Mouse (Mus musculus): Measurements from ENCODE around the gene Usp42. TPM values are rescaled to one million over a fixed set of nuclear protein-coding genes. Genes with fewer than 3 reads are reported as not detected.

The Usp42 gene
- polyA plus RNA-seq, 1 experiment from 2014 or later, result 21.7 TPM

DNA sequence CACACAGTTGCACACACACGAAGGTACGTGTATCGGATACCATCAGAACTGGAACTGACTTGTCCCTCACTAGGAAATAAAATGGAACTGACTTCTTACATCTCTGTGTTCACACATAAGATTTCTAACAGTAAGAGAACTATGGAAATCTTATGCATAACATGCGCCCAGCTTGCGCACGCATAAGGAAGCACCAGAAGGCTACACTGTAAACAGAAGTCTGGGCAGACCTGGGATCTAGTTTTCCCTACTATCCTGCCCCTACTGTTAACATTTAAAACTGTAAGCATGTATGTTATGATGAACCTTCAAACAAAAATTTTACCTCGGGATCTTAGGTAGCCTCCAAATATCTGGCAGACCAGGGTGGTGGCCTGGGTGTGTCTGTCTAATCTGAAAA is 10.1 kb downstream of the Usp42 start:
- H3K27me3 ChIP-seq (replicated peaks; ENCODE audit: control insufficient read depth, insufficient read depth, low read length), result no peaks in the 10 kb centered on the region
- no peaks in the 10 kb centered on the region for H3K4me1 ChIP-seq (ENCODE audit: control insufficient read depth, insufficient read depth, low read length)
- H3K9me3 ChIP-seq (replicated peaks; ENCODE audit: control insufficient read depth, low read length), result no peaks in the 10 kb centered on the region
- no peak for ATAC-seq
- DNase-seq (ENCODE audit: low spot score), result no peak
- H3K27ac ChIP-seq (ENCODE audit: low read depth, low read length), result no peak overlapping the region
- H3K9ac ChIP-seq (ENCODE audit: low read length), result no peak overlapping the region
- H3K4me3 ChIP-seq (ENCODE audit: low read depth, low read length), result no peak overlapping the region
- 96% methylated on average over 7 of the region's 7 CpGs for WGBS
- peaks cover 100% of the 10 kb centered on the region for H3K36me3 ChIP-seq (ENCODE audit: control insufficient read depth, insufficient read depth, low read length)
- no peak overlapping the region for H3K4me2 ChIP-seq (ENCODE audit: low read length)

DNA sequence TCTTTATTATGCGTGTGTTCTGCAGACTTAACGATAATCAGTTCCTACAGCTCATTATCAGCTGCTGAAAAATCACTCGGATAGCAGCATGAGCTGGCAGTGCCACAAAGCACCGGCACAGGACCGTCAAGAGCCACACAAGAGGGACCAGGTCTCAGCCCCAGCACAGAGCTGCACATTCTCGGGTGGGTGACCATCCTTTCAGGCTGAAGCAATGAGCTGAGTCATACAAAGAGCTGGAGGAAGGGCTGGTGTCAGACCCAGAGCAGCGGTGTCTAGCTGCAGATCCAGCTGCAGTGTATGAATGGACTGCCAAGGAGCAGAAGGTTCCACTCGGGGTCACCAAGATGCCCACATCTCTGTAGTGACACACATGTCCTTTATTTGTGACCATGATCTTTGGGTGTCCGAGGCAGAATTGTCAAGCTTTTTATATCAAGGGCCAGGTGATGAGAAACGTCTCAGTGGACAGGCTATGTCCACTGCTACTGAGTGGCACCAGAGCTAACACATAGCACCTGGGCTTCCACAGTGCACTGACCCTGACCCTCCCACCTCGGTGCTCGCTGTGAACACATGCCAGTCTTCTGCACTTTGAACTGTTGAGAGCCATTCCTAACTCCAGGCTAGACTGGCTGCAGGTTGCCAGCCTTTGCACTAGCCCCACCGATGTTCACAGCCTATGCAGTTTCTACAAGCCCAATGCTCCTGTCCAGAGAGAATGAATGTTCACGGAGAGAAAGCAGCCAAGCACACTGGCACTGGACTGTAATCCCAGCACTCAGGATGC is 19.9 kb downstream of the Usp42 start:
- H3K4me2 ChIP-seq (ENCODE audit: low read length), result no peak overlapping the region
- H3K27ac ChIP-seq (ENCODE audit: low read depth, low read length), result no peak overlapping the region
- no peak overlapping the region for H3K9ac ChIP-seq (ENCODE audit: low read length)
- no peak overlapping the region for H3K4me3 ChIP-seq (ENCODE audit: low read depth, low read length)
- DNase-seq (ENCODE audit: low spot score) (no peak), ATAC-seq (no peak)
- no peaks in the 10 kb centered on the region for H3K27me3 ChIP-seq (replicated peaks; ENCODE audit: control insufficient read depth, insufficient read depth, low read length)
- no peaks in the 10 kb centered on the region for H3K4me1 ChIP-seq (ENCODE audit: control insufficient read depth, insufficient read depth, low read length)
- no peaks in the 10 kb centered on the region for H3K9me3 ChIP-seq (replicated peaks; ENCODE audit: control insufficient read depth, low read length)
- 79% methylated on average over 14 of the region's 14 CpGs for WGBS
- peaks cover 94% of the 10 kb centered on the region for H3K36me3 ChIP-seq (ENCODE audit: control insufficient read depth, insufficient read depth, low read length)

DNA sequence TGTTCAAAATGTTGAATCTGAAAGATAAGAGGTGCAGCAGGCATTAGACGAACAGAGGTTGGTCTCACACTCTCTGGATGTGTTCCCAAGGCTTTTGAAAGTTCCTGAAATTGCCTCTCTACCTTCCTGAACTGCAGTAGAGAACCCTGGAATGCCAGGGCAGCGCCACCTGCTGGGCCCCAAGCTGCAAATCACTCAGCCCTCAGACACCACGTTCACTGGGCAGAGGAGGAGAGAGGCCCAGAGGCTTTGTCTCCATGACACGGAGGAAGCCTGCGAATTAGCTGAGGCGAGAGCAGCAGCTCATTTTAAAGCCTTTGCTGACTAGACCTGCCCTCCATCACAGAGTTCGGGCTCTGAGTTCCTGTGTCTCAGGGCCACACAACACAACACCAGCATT is 20.8 kb downstream of the Usp42 start:
- DNase-seq (ENCODE audit: low spot score), result peak; percentile 82
- ATAC-seq, result peak; percentile 72; the same call in 1 of the 2 replicates
- WGBS, result 11% methylated on average over 7 of the region's 7 CpGs
- Histone ChIP-seq H3K27ac (ENCODE audit: low read depth, low read length) (no peak overlapping the region), H3K4me3 (ENCODE audit: low read depth, low read length) (no peak overlapping the region), H3K4me2 (ENCODE audit: low read length) (no peak overlapping the region), H3K9me3 (replicated peaks; ENCODE audit: control insufficient read depth, low read length) (no peaks in the 10 kb centered on the region), H3K36me3 (ENCODE audit: control insufficient read depth, insufficient read depth, low read length) (peaks cover 91% of the 10 kb centered on the region), H3K9ac (ENCODE audit: low read length) (no peak overlapping the region), H3K27me3 (replicated peaks; ENCODE audit: control insufficient read depth, insufficient read depth, low read length) (no peaks in the 10 kb centered on the region), H3K4me1 (ENCODE audit: control insufficient read depth, insufficient read depth, low read length) (no peaks in the 10 kb centered on the region)

DNA sequence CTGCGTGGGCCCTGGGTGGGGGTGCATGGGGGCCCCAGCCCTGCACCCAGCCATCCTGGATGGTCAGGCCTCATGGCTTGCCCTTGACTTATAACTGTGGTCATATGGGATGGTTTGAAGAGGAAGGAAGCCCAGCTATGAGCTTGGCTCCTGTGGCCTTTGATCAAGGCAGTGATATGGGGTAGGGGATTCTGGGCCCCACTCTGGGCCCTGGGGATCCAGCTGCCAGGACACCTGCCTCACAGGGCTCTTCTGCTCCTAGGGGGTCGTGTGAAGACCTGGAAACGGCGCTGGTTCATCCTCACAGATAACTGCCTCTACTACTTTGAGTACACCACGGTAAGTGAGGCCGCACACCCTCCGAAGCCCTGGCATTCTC is 25.3 kb downstream of the Usp42 start:
- Histone ChIP-seq H3K4me2 (ENCODE audit: low read length) (no peak overlapping the region), H3K9ac (ENCODE audit: low read length) (no peak overlapping the region), H3K27ac (ENCODE audit: low read depth, low read length) (no peak overlapping the region), H3K9me3 (replicated peaks; ENCODE audit: control insufficient read depth, low read length) (no peaks in the 10 kb centered on the region), H3K4me3 (ENCODE audit: low read depth, low read length) (no peak overlapping the region), H3K36me3 (ENCODE audit: control insufficient read depth, insufficient read depth, low read length) (peaks cover 58% of the 10 kb centered on the region), H3K27me3 (replicated peaks; ENCODE audit: control insufficient read depth, insufficient read depth, low read length) (no peaks in the 10 kb centered on the region), H3K4me1 (ENCODE audit: control insufficient read depth, insufficient read depth, low read length) (no peaks in the 10 kb centered on the region)
- WGBS, result 90% methylated on average over 7 of the region's 7 CpGs
- DNase-seq (ENCODE audit: low spot score), result no peak
- no peak for ATAC-seq

DNA sequence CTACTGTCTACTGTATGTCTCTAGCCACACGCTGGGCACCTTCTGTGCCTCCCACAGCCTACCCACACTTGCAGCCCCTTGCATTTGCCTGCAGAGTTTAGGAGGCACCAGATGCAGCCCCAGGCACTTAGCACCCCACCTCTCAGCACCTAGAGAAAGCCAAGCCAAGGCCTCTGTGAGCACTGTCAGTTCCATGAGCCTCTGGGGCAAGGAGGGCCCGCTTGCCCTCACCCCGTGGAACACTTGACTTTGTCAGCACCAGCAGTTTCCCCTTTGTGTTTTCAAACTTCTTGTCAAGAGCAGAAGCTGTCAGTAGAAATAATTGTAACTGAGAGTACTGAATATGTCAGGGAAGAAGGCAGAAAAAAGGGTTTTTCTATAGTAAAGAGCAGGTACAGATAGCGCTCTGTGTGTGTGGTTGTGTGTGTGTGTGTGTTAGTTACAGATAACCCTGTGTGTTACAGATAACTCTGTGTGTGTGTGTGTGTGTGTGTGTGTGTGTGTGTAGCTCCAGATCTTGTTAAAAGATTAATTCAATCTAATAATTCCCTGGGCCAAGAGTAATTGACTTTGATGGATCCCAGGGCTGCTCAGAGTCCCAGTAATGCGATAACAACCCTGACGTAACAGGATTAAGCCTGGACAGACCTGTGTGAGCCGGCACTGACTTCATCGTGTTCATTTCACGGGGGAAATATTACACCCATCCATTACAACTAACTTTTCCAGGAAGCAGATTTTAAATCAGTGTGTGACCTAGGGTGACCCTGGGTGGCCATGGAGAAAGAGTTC is 25.9 kb downstream of the Usp42 start:
- H3K4me1 ChIP-seq (ENCODE audit: control insufficient read depth, insufficient read depth, low read length), result no peaks in the 10 kb centered on the region
- WGBS, result 86% methylated on average over 9 of the region's 9 CpGs

DNA sequence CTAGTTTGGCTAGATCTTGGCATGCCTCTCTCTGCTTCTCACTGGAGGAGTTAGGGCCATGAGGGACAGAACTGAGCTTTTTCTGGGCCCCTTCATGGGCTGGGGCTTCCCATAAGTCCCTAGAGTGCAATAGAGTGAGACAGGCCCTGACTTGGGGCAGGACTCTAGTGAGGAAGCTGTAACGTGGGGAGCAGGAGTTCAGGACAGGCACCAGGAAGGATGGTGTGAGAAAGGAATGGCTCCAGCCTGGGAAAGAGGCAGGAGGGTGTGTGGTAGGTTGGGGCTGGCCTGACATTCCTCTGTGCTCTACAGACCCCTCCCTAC is 26.5 kb downstream of the Usp42 start:
- Histone ChIP-seq H3K36me3 (ENCODE audit: control insufficient read depth, insufficient read depth, low read length) (peaks cover 53% of the 10 kb centered on the region), H3K4me3 (ENCODE audit: low read depth, low read length) (no peak overlapping the region), H3K9me3 (replicated peaks; ENCODE audit: control insufficient read depth, low read length) (no peaks in the 10 kb centered on the region), H3K4me1 (ENCODE audit: control insufficient read depth, insufficient read depth, low read length) (no peaks in the 10 kb centered on the region), H3K27ac (ENCODE audit: low read depth, low read length) (no peak overlapping the region), H3K9ac (ENCODE audit: low read length) (no peak overlapping the region), H3K27me3 (replicated peaks; ENCODE audit: control insufficient read depth, insufficient read depth, low read length) (no peaks in the 10 kb centered on the region), H3K4me2 (ENCODE audit: low read length) (no peak overlapping the region)
- 69% methylated on average over 1 of the region's 1 CpGs for WGBS
- no peak for ATAC-seq
- no peak for DNase-seq (ENCODE audit: low spot score)

More for the DNA sequence above, 25.9 kb downstream of the Usp42 start:
- ATAC-seq (no peak), DNase-seq (ENCODE audit: low spot score) (no peak)
- peaks cover 58% of the 10 kb centered on the region for H3K36me3 ChIP-seq (ENCODE audit: control insufficient read depth, insufficient read depth, low read length)
- H3K4me3 ChIP-seq (ENCODE audit: low read depth, low read length), result no peak overlapping the region
- no peaks in the 10 kb centered on the region for H3K27me3 ChIP-seq (replicated peaks; ENCODE audit: control insufficient read depth, insufficient read depth, low read length)
- H3K9ac ChIP-seq (ENCODE audit: low read length), result no peak overlapping the region
- no peak overlapping the region for H3K27ac ChIP-seq (ENCODE audit: low read depth, low read length)
- H3K9me3 ChIP-seq (replicated peaks; ENCODE audit: control insufficient read depth, low read length), result no peaks in the 10 kb centered on the region
- no peak overlapping the region for H3K4me2 ChIP-seq (ENCODE audit: low read length)

DNA sequence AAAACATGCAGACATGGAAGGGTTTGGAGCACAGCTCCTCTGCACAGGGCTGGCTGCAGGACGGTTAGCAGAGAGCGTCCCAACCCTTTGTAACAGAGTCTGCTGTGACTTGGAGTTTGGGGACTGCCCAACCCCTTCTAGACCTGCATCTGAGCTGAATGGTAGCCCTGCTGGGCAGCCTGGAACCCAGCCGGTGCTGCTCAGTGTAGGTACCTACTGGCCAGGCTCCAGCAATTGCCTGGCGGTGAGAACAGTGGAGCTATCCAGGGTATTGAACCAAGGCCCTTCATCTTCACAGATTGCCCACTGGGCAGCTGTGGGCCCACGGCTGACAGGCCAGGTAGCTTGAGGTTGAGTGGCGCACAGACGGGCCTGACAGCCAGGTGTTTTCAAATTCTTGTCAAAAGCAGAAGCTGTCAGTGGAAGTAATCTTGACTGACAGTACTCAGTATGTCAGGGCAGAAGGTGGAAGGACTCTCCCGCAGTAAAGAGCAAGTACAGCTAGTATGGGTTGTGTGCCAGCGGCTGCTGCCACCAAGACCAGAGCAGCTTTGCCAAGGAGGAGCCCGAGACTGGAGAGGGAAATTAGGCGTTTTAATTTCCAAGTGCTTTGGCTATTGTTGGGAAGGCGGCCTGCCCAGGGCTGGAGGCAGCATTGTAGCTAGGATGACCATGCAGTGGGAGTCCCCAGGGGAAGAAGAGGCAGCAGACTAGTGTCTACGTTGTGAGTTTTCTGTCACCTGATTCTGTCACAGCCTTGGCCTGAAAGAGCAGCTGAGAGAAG is 27.0 kb downstream of the Usp42 start:
- no peaks in the 10 kb centered on the region for H3K27me3 ChIP-seq (replicated peaks; ENCODE audit: control insufficient read depth, insufficient read depth, low read length)
- no peak overlapping the region for H3K27ac ChIP-seq (ENCODE audit: low read depth, low read length)
- ATAC-seq (no peak), DNase-seq (ENCODE audit: low spot score) (peak; percentile 31)
- no peaks in the 10 kb centered on the region for H3K9me3 ChIP-seq (replicated peaks; ENCODE audit: control insufficient read depth, low read length)
- peaks cover 48% of the 10 kb centered on the region for H3K36me3 ChIP-seq (ENCODE audit: control insufficient read depth, insufficient read depth, low read length)
- H3K4me2 ChIP-seq (ENCODE audit: low read length), result no peak overlapping the region
- no peak overlapping the region for H3K4me3 ChIP-seq (ENCODE audit: low read depth, low read length)
- no peak overlapping the region for H3K9ac ChIP-seq (ENCODE audit: low read length)
- H3K4me1 ChIP-seq (ENCODE audit: control insufficient read depth, insufficient read depth, low read length), result no peaks in the 10 kb centered on the region
- WGBS, result 68% methylated on average over 13 of the region's 13 CpGs

DNA sequence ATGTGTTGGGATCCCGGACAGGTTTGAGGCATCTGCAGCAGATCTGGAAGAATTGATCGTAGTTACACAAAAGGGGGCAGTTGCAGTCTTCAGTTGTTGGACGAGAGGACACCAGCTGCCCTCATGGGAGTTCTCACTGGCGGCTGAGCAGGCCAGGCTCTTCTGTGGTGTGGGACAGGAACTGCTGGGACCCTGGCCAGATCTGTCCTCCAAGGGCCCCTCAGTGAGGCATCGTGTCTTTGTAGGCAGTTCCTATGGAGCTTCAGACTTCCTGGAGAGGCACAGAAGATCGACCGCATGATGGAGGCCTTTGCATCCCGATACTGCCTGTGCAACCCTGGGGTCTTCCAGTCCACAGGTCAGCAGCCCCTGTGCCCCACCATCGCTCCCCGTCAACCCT is 31.0 kb downstream of the Usp42 start:
- Histone ChIP-seq H3K36me3 (ENCODE audit: control insufficient read depth, insufficient read depth, low read length) (peaks cover 23% of the 10 kb centered on the region), H3K27me3 (replicated peaks; ENCODE audit: control insufficient read depth, insufficient read depth, low read length) (no peaks in the 10 kb centered on the region), H3K4me3 (ENCODE audit: low read depth, low read length) (no peak overlapping the region), H3K4me1 (ENCODE audit: control insufficient read depth, insufficient read depth, low read length) (no peaks in the 10 kb centered on the region), H3K27ac (ENCODE audit: low read depth, low read length) (no peak overlapping the region), H3K9me3 (replicated peaks; ENCODE audit: control insufficient read depth, low read length) (no peaks in the 10 kb centered on the region), H3K4me2 (ENCODE audit: low read length) (no peak overlapping the region), H3K9ac (ENCODE audit: low read length) (no peak overlapping the region)
- DNase-seq (ENCODE audit: low spot score), result no peak
- 92% methylated on average over 10 of the region's 10 CpGs for WGBS
- ATAC-seq, result no peak
